Mouse (Mus musculus) B cell, adult 2 months (primary cell): Measurements from ENCODE around the gene Mettl13.

Source experiments
- DNase-seq, 2 experiments: peaks; one replicate each; pipeline ENCODE4 v3.0.0; 2022

Mettl13 gene

DNA sequence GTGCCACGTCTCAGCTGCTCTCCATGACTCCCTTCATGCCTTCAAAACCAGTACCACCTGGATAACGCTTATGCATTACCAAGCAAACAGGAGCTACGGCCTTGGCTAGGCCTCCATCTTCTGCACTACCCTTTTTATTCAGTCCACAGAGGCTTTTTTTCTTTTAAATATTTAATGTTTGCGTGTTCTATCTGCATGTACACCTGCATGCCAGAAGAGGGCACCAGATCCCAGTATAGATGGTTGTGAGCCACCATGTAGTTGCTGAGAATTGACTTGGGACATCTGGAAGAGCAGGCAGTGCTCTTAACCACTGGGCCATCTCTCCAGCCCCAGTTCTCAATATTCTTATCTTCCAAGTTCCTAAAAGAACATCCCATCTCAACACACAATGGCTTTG lies 16.8 kb downstream of the Mettl13 start:
- peak; percentile 14 to 24 for DNase-seq

GRCm38 (mm10) chr1:162530666-162531065 lies 17.7 kb downstream of the Mettl13 start:
- DNase-seq: no peak

DNA sequence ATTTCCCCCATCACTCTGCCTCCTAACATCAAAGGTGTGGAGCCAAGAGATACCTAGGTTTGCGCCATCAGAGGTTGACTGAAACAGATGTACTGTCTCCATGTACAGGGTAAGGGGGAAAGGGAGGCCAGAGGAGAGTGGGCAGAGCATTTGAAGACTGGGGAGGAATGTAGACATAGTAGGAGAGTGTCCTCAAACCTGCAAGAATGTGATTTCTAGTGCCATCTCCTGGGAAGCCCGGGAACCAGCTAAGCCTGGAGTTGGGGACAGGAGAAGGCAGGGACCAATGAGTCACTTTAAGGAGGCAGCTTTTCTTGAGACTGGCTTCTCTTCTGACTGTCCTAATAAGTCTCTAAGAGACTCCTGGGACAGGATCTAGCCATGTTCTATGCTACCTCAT lies 18.7 kb downstream of the Mettl13 start:
- no peak for DNase-seq

DNA sequence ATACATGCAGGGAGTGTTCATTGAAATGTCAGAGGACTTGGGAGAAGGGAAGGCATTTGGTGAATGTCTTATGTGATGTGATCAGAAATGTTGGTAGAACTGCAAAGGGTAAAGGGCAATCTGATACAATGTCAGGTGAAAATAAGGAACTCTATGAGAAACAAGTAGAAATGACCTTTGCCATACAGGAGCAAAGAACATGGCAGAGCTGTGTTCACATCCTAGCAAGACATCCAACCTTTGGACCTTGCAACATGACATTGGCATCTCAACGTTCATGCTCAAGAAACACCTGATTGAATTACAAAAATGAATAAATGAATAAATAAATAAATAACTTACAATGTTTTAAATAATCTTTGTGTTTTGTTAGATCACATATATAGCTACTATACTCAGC lies 33.2 kb downstream of the Mettl13 start:
- DNase-seq: no peak

- DNase-seq: no peak
Measured at GRCm38 (mm10) chr1:162510013-162510356, 38.4 kb downstream of the Mettl13 start.

DNA sequence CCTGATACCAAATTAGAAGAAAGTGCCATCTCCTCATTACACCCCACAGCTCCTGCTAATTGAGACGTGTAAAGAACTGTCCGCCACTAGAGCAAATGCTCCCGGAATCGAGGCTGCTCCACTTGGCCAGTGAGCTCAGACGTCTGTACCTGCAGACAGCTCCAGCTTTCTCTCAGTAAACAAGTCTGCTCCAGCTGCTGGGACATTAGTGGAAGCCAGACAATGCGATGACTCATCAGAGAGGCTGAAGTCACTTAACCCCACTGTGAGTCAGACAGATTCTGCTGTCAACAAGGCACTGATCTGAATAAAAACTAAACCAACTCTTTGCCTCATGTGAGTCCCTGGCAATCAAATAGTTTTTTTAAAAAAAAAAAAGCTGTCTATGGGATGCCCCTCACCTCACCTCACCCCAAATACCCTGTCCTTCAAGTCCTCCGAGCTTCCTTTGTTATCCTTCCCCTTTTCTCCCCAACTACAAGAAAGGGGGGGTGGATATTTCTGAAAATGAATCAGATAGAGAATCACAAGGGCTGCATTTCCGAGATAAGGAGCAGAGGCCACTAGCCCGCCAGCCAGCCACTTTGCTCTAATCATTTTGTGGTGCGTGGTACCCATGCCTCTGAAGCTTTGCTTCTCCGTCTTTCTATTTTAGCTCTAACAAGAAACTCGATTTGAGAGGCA lies 38.9 kb downstream of the Mettl13 start:
- no peak for DNase-seq

DNA sequence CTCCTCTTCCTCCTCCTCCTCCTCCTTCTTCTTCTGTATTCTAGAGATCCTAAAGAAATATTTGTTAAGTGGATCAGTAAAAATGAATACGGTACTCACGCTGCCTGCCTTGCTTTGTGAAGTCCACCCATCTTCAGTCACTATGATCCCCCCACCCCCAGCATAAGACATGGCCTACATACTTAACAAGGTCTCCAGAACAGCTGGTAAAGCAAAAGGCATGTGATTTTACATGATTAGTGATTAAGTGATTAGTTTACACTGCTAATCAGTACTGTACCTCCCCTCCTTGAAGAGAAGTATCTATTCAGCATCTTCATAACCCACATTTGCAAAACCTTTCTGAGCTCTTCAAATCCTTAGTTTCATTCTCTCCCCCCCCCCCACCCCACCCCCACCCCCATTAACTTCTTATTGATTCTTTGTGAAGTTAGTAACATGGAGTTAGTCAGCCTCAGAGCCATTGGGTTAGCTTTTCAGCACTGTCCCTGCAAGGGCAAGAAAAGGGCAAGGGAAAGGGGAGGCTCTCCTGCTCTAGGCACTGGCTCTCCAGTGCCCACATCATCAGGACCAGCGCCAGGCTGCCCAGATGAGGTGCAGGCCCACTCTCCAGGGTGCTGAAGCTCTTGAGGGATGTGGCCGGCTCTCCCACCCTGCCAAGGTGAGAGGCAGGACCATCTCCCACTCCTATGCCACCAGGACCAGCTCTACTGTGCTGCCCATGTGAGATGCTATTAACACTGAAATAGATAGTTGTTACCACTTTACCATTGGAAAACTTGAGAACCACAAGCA lies 39.9 kb downstream of the Mettl13 start:
- no peak for DNase-seq

DNA sequence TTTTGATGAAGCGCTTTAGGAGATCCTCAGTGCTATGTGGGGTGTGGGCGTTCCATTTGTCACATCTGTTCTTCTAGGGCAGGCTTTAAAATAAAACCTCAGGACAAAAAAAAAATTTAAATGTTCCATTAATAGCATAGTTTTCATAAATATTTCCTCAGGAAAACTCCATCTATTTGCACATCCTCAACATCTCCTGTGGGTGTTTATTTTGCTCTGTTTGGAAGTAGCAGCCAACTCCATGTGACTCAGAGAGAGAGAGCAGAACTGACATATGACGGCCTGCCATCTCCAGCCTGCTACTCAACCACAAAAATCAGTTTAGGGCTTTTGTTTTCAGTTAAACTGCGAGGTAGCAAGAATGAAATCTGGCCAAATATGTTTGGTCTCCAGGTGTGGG lies 41.8 kb downstream of the Mettl13 start:
- no peak for DNase-seq

- no peak for DNase-seq
Measured at GRCm38 (mm10) chr1:162505649-162506048, 42.7 kb downstream of the Mettl13 start.
